Mouse (Mus musculus): ENCODE data around the gene Limch1. TPM values are rescaled to one million over a fixed set of nuclear protein-coding genes. Genes with fewer than 3 reads are reported as not detected.

Limch1 gene
- polyA plus RNA-seq, 1 experiment from 2014 or later, result 13.0 TPM

- WGBS, result 52% methylated on average over 11 of the region's 11 CpGs
- no peaks in the 10 kb centered on the region for H3K4me1 ChIP-seq (ENCODE audit: control insufficient read depth, insufficient read depth, low read length)
- no peaks in the 10 kb centered on the region for H3K36me3 ChIP-seq (ENCODE audit: control insufficient read depth, insufficient read depth, low read length)
- no peak overlapping the region for H3K4me2 ChIP-seq (ENCODE audit: low read depth, low read length)
- no peaks in the 10 kb centered on the region for H3K27me3 ChIP-seq (ENCODE audit: control insufficient read depth, insufficient read depth, low read length)
- no peak overlapping the region for H3K27ac ChIP-seq (ENCODE audit: low read length)
- H3K9me3 ChIP-seq (replicated peaks; ENCODE audit: control insufficient read depth, low read length), result no peaks in the 10 kb centered on the region
- ATAC-seq (ENCODE audit: insufficient read depth, low FRiP score), result no peak
- H3K9ac ChIP-seq (ENCODE audit: low read length), result no peak overlapping the region
- H3K4me3 ChIP-seq (replicated peaks; ENCODE audit: low read length), result no peak overlapping the region
Observed at GRCm38 (mm10) chr5:67004619-67005018, 259.0 kb downstream of the Limch1 start.

- no peak overlapping the region for H3K27ac ChIP-seq (ENCODE audit: low read length)
- ATAC-seq (ENCODE audit: insufficient read depth, low FRiP score), result no peak
- no peaks in the 10 kb centered on the region for H3K36me3 ChIP-seq (ENCODE audit: control insufficient read depth, insufficient read depth, low read length)
- H3K27me3 ChIP-seq (ENCODE audit: control insufficient read depth, insufficient read depth, low read length), result no peaks in the 10 kb centered on the region
- WGBS, result 82% methylated on average over 16 of the region's 16 CpGs
- H3K4me2 ChIP-seq (ENCODE audit: low read depth, low read length), result no peak overlapping the region
- H3K9me3 ChIP-seq (replicated peaks; ENCODE audit: control insufficient read depth, low read length), result no peaks in the 10 kb centered on the region
- H3K4me3 ChIP-seq (replicated peaks; ENCODE audit: low read length), result no peak overlapping the region
- no peaks in the 10 kb centered on the region for H3K4me1 ChIP-seq (ENCODE audit: control insufficient read depth, insufficient read depth, low read length)
- H3K9ac ChIP-seq (ENCODE audit: low read length), result no peak overlapping the region
Observed at GRCm38 (mm10) chr5:67011043-67011870, 265.6 kb downstream of the Limch1 start.

DNA sequence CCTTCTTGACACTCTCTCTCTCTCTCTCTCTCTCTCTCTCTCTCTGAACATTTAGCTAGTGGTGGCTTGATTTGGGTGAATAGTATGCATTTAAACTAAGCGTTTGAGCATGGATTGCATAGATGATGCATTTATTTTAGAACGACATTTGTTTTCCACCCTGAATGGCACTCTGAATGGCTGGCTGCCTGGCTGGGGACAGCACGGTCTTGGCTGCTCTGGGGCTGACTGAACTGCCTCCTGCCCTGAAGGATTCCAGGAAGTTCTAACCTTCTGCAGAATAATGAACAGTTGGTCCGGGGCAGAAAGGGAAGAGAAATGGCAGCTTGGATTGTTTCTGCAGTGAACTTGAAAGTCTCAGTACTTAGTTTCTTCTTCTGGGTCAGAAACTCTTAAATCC lies 266.4 kb downstream of the Limch1 start:
- H3K27me3 ChIP-seq (ENCODE audit: control insufficient read depth, insufficient read depth, low read length), result no peaks in the 10 kb centered on the region
- 70% methylated on average over 4 of the region's 4 CpGs for WGBS
- ATAC-seq (ENCODE audit: insufficient read depth, low FRiP score), result no peak

DNA sequence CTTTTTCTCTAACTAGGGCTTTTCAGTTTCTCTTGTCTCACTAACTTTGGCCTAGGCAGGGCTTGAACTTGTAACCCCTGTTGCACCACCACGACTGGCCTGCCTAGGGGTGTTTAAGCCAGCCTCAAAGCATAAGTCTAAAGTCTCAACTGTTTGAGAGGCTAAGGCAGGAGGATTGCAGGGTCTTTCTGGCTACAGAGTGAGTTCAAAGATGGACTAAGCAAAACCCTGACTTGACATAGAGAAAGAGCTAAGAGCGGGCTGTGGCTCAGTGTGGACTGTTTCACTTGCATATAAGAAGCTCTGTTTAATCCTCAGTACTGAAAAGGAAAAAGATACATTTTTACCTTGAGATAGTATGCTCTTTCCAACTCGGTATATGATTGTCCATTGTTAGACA lies 268.3 kb downstream of the Limch1 start:
- no peaks in the 10 kb centered on the region for H3K27me3 ChIP-seq (ENCODE audit: control insufficient read depth, insufficient read depth, low read length)
- ATAC-seq (ENCODE audit: insufficient read depth, low FRiP score), result no peak
- no peak overlapping the region for H3K9ac ChIP-seq (ENCODE audit: low read length)
- H3K4me1 ChIP-seq (ENCODE audit: control insufficient read depth, insufficient read depth, low read length), result no peaks in the 10 kb centered on the region
- no peak overlapping the region for H3K27ac ChIP-seq (ENCODE audit: low read length)
- H3K4me3 ChIP-seq (replicated peaks; ENCODE audit: low read length), result no peak overlapping the region
- no peak overlapping the region for H3K4me2 ChIP-seq (ENCODE audit: low read depth, low read length)
- WGBS, result 77% methylated on average over 3 of the region's 3 CpGs
- H3K36me3 ChIP-seq (ENCODE audit: control insufficient read depth, insufficient read depth, low read length), result no peaks in the 10 kb centered on the region
- H3K9me3 ChIP-seq (replicated peaks; ENCODE audit: control insufficient read depth, low read length), result no peaks in the 10 kb centered on the region

More for the DNA sequence above, 266.4 kb downstream of the Limch1 start:
- no peaks in the 10 kb centered on the region for H3K36me3 ChIP-seq (ENCODE audit: control insufficient read depth, insufficient read depth, low read length)
- H3K9ac ChIP-seq (ENCODE audit: low read length), result no peak overlapping the region
- no peak overlapping the region for H3K4me2 ChIP-seq (ENCODE audit: low read depth, low read length)
- no peaks in the 10 kb centered on the region for H3K4me1 ChIP-seq (ENCODE audit: control insufficient read depth, insufficient read depth, low read length)
- no peaks in the 10 kb centered on the region for H3K9me3 ChIP-seq (replicated peaks; ENCODE audit: control insufficient read depth, low read length)
- H3K27ac ChIP-seq (ENCODE audit: low read length), result no peak overlapping the region
- no peak overlapping the region for H3K4me3 ChIP-seq (replicated peaks; ENCODE audit: low read length)

GRCm38 (mm10) chr5:67016450-67016849 lies 270.8 kb downstream of the Limch1 start:
- no peaks in the 10 kb centered on the region for H3K9me3 ChIP-seq (replicated peaks; ENCODE audit: control insufficient read depth, low read length)
- H3K4me1 ChIP-seq (ENCODE audit: control insufficient read depth, insufficient read depth, low read length), result no peaks in the 10 kb centered on the region
- 9% methylated on average over 7 of the region's 7 CpGs for WGBS
- no peak overlapping the region for H3K27ac ChIP-seq (ENCODE audit: low read length)
- no peaks in the 10 kb centered on the region for H3K27me3 ChIP-seq (ENCODE audit: control insufficient read depth, insufficient read depth, low read length)
- no peak; the same call in 1 of the 2 replicates for ATAC-seq (ENCODE audit: insufficient read depth, low FRiP score)
- H3K9ac ChIP-seq (ENCODE audit: low read length), result no peak overlapping the region
- H3K4me2 ChIP-seq (ENCODE audit: low read depth, low read length), result no peak overlapping the region
- no peak overlapping the region for H3K4me3 ChIP-seq (replicated peaks; ENCODE audit: low read length)
- no peaks in the 10 kb centered on the region for H3K36me3 ChIP-seq (ENCODE audit: control insufficient read depth, insufficient read depth, low read length)

GRCm38 (mm10) chr5:67024459-67025050 lies 278.9 kb downstream of the Limch1 start:
- no peaks in the 10 kb centered on the region for H3K36me3 ChIP-seq (ENCODE audit: control insufficient read depth, insufficient read depth, low read length)
- ATAC-seq (ENCODE audit: insufficient read depth, low FRiP score), result no peak
- H3K9me3 ChIP-seq (replicated peaks; ENCODE audit: control insufficient read depth, low read length), result no peaks in the 10 kb centered on the region
- H3K4me1 ChIP-seq (ENCODE audit: control insufficient read depth, insufficient read depth, low read length), result no peaks in the 10 kb centered on the region
- no peak overlapping the region for H3K27ac ChIP-seq (ENCODE audit: low read length)
- H3K27me3 ChIP-seq (ENCODE audit: control insufficient read depth, insufficient read depth, low read length), result no peaks in the 10 kb centered on the region
- no peak overlapping the region for H3K4me3 ChIP-seq (replicated peaks; ENCODE audit: low read length)
- whole genome bisulfite sequencing, result 60% methylated on average over 10 of the region's 10 CpGs
- H3K9ac ChIP-seq (ENCODE audit: low read length), result no peak overlapping the region
- no peak overlapping the region for H3K4me2 ChIP-seq (ENCODE audit: low read depth, low read length)

DNA sequence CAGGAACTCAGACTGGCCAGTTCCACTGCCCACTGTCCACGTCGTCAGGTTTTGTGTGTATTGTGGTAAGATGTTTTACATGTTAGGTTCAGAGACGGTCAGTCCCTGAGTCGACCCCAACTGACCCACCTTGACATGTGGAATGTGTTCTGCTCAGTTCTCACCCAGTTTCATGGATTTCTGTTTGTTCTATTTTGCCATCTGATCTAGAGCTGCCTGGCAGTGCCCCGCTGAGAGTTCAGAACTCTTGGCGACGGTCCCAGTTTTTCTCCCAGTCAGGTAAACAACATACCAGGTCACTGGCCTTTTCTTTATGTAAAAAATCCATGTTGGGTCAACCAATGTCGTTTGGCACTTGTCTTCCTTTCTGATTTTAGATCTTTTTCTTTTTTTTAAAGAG lies 279.5 kb downstream of the Limch1 start:
- H3K9ac ChIP-seq (ENCODE audit: low read length), result no peak overlapping the region
- ATAC-seq (ENCODE audit: insufficient read depth, low FRiP score), result no peak
- H3K9me3 ChIP-seq (replicated peaks; ENCODE audit: control insufficient read depth, low read length), result no peaks in the 10 kb centered on the region
- 62% methylated on average over 8 of the region's 8 CpGs for WGBS
- no peaks in the 10 kb centered on the region for H3K36me3 ChIP-seq (ENCODE audit: control insufficient read depth, insufficient read depth, low read length)
- H3K4me3 ChIP-seq (replicated peaks; ENCODE audit: low read length), result no peak overlapping the region
- no peak overlapping the region for H3K27ac ChIP-seq (ENCODE audit: low read length)
- H3K4me1 ChIP-seq (ENCODE audit: control insufficient read depth, insufficient read depth, low read length), result no peaks in the 10 kb centered on the region
- H3K27me3 ChIP-seq (ENCODE audit: control insufficient read depth, insufficient read depth, low read length), result no peaks in the 10 kb centered on the region
- H3K4me2 ChIP-seq (ENCODE audit: low read depth, low read length), result no peak overlapping the region

DNA sequence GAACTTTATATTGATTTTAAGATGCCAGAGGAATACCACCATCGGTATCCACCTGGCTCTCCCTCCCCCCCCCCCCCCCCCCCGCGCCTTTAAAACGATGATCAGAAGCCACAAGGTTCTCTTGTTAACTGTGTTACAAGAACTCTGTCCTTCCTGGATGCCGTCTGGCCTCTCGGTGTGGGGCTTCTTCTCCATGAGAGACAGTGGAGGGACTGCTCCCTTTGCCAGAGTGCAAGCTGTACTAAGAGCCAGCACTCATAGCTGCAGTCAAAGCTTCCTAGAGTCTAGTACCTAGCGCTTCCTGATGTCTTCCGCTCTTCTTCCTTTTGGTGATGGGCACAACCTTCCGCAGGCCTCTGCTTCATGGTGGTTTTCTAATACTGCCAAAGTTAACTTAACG lies 280.0 kb downstream of the Limch1 start:
- WGBS, result 84% methylated on average over 8 of the region's 10 CpGs
- H3K9me3 ChIP-seq (replicated peaks; ENCODE audit: control insufficient read depth, low read length), result no peaks in the 10 kb centered on the region

GRCm38 (mm10) chr5:67028786-67029185 lies 283.2 kb downstream of the Limch1 start:
- no peaks in the 10 kb centered on the region for H3K9me3 ChIP-seq (replicated peaks; ENCODE audit: control insufficient read depth, low read length)
- no peak overlapping the region for H3K4me3 ChIP-seq (replicated peaks; ENCODE audit: low read length)
- no peaks in the 10 kb centered on the region for H3K27me3 ChIP-seq (ENCODE audit: control insufficient read depth, insufficient read depth, low read length)
- 72% methylated on average over 16 of the region's 16 CpGs for WGBS
- no peak overlapping the region for H3K4me2 ChIP-seq (ENCODE audit: low read depth, low read length)
- no peak for ATAC-seq (ENCODE audit: insufficient read depth, low FRiP score)
- H3K4me1 ChIP-seq (ENCODE audit: control insufficient read depth, insufficient read depth, low read length), result no peaks in the 10 kb centered on the region
- no peak overlapping the region for H3K9ac ChIP-seq (ENCODE audit: low read length)
- H3K27ac ChIP-seq (ENCODE audit: low read length), result no peak overlapping the region
- H3K36me3 ChIP-seq (ENCODE audit: control insufficient read depth, insufficient read depth, low read length), result no peaks in the 10 kb centered on the region

More for the DNA sequence above, 280.0 kb downstream of the Limch1 start:
- Histone ChIP-seq H3K9ac (ENCODE audit: low read length) (no peak overlapping the region), H3K27ac (ENCODE audit: low read length) (no peak overlapping the region), H3K27me3 (ENCODE audit: control insufficient read depth, insufficient read depth, low read length) (no peaks in the 10 kb centered on the region), H3K4me3 (replicated peaks; ENCODE audit: low read length) (no peak overlapping the region), H3K4me1 (ENCODE audit: control insufficient read depth, insufficient read depth, low read length) (no peaks in the 10 kb centered on the region), H3K36me3 (ENCODE audit: control insufficient read depth, insufficient read depth, low read length) (no peaks in the 10 kb centered on the region), H3K4me2 (ENCODE audit: low read depth, low read length) (no peak overlapping the region)
- no peak for ATAC-seq (ENCODE audit: insufficient read depth, low FRiP score)

All from stomach, embryonic 16.5 days (tissue).